Mouse (Mus musculus) right cerebral cortex, postnatal 25 days (tissue): ENCODE measurements at regions not wholly inside any gene's neighbourhood (a gene's known extent, or its start where the extent isn't known, plus 50 kb on each side); places are given as distances from the start of the nearest gene placed in this dataset.
A peak's percentile ranks its signal among the peaks of the same experiment; 100 is the strongest.

ENCODE experiments used
- DNase-seq: peaks from one replicate; pipeline ENCODE4 v3.0.0; 2022

DNA sequence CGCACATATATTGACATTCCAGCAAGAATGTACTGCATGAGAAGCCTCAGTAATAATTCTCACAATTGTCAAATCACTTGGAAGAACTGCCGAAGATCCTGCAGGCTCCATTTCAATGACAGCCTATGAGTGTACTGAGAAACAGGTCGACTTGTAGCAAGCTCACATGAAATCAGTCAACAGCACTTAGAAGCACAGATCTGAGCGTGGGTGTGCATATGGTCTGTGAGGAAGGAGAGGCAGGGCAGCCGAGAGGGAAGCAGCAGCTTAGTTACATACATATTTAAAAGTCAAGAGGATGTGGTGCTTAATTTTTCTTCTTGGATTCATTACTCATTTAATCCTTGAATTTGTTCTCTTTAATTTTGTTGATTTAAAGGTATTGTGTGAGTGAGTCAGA, 967.4 kb upstream of the Epha7 start:
- DNase-seq: no peak

DNA sequence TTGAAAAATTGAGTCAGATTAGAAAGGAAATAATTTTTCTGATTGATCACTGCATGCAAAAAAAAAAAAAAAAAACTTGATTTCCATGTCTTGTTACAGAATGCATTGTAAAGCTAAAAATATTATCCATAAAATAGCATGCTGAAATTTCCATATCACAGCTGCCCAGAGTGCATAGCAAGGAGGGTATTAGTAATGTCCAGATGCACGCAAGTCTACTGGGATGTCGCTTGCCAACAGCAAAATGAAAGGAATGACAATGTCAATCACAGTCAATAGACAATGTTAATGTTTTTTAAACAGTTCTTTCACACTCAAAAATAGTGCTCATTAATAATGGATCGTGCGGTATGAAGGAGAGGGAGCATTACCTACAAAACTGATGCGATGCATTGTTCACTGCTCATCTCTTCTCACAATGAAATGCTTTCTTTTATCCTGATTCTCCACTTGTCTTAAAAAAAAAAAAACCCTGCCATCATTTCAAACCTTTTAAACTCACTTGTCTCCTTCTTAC, 966.8 kb upstream of the Epha7 start:
- DNase-seq: no peak

DNA sequence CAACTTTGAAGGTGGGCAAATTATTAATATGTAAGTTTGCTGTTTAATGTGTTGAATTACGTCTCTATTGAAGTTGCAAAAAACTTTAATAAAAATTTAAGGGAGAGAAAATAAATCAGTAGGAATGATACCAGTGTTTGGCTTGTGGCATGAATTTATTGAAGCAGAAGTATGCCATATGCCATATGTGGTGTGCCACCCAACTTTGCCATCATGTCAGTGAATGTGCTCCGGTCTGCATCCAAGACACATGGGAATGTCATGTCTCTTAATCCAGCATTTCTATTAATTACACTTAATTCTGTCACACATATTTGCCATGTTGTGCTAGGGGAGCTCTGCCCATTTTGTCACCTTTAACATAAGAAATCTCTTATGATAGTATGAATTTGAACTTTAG, 956.8 kb upstream of the Epha7 start:
- no peak for DNase-seq

DNA sequence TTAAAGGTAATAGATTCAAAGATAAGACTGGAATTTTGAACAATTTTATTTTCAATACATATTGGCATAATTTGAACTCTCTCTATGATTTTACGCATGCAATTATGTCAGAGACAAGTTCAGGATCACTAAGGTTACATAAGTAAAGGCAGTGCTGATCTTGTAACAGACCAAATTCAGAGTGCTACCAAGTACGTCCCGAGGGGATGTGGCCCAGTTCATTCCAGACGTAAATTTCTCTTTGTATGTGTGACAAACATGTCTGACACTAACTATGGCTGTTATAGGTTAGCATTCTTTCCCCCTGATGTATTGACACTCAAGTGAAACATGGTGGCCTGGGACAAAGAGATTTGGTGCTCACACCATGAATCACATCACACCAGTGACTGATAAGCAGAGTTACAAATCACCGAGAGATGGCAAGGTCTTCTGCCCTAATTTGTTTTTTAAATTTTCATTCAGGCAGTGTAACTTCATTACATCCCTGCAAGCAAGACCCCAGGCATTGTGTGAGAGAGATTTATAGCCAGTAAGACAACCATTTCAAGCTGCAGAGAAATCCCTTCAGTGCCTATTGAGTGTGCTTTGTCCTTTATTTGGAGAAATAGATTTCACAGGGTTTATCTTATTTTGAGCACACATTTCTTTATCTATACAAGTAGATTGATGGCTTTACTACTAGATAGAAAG, 925.5 kb upstream of the Epha7 start:
- no peak for DNase-seq

DNA sequence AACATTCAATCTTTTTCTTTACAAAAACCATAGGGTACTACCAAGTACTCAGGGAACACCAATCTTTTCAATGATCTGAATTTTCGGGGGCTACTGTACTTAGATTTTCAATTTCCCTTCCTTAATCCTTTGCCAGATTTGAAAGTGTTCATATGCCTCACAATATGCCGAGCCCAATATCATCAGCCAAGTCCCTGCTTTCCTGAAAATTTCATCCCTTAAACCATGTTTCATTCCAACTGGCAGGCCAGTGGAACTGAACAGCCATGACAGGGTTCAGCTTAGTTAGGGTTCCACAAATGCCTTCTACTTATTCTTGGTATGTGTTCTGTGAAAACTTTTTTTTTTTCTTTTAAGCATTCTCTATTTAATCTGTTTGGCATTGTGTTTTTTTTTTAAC, 916.5 kb upstream of the Epha7 start:
- no peak for DNase-seq

DNA sequence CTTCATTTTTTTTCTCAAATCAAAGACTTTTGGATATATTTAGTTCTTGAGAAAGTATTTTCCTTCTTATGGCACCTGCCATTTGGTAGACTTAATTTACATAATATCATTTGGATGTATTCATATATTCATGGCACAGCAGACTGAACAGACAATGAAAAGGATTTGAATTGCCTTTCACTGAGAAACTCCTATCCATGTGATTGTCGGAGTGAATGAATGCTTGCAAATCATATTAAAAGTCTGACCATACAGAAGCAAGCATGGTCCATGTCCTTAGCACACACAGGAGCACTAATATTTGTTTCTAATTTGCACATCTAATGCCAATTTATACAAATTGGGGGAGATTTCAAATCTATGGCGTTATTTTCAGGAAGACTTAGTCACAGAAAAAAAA, 867.6 kb upstream of the Epha7 start:
- DNase-seq: no peak

DNA sequence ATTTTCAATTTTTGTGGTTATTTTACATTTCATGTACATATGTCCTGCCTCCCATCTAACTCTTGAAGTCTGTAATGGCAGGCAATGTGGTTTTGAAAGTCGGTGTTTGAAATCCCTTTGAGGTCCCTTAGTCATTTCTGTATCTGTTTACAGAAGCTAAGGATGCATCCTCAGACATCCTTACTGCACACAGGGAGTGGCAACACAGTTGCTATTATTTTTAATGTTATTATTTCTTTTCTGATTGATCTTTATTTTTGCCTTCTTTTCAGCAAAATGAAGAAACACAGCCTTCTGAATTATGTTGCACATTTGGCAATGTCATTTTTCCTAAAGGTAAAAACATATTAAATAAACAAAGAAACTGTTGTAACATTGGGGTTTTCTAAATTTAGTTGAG, 867.2 kb upstream of the Epha7 start:
- DNase-seq: no peak

DNA sequence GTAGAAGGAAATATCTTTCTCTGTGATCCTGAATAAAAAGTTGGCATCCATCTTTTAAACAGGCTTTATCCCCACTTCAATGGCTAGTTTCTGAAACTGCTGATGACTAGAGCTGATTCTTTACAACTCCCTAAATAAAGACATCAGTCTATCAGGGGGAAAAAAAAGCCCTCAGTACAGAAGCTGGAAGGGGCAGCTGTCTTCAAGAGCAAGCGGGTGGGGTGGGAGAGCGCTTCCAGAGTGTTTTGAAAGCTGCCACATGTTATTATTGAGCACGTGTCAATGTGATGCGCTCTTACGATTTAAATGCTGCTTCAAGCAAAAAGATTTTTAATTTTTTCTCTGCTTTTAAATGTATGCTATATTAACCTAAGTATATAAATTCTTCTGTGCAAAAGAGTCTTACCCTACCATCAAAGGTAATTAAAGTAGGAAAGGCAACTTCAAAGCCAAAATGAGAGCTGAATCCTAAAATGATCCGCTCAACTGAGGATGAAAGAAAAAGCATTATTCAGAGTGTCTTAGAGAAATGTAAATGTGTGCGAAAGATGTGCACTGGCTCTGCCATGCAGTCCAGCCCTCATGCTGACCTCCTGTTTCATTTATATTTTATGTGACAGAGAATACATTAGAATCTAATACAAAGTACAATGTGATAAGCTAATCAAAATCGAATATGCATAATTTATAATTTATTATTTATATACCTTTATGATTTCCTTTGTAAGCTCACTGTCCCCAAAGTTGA, 862.8 kb upstream of the Epha7 start:
- DNase-seq: no peak

DNA sequence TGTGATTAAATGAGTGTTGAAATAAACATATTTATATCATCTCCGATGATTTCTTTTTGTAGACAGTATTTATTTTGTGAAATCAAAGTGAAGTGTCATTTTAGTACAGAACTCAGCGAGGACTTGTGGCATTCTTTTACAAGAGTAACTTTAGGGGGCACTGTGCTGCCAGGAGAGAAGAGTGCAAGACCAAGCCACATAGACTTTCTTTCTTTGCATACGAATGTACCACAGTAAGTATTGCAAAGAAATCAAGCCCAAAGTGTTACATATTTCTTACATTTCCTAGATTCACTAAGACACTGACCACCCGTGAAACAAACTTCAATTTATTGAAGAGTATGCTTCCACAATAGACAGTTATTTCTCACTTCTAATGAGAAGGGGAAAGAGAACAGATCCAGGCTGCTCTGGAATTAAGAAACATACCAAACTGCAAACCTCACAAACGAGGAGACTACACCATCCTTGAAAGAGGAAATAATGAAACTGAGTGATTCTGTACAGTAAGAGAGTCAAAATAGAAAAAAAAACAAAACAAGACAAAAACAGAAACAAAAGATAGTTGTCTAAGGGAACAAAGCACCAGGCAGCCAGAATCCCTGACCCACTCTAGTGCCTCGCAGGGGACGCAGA, 847.8 kb upstream of the Epha7 start:
- DNase-seq: peak; percentile 8

DNA sequence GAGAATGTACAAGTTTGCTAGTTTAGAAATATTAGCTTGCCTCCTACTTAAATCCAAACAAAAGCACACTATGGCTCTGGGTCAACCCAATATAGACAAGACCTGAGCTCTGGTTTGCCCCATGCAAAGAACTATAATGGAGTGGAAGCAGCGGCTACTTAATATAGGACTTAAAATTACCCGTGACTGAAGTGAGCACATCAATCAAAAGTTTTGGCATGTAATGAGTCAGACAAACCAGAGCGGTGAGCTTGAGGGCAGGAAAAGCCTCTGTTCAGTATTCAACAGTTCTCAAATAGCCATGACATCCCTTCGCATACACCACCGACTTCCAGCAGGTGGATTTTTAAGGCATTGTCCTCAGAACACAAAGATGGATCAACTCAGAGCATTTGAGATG, 842.4 kb upstream of the Epha7 start:
- no peak for DNase-seq

DNA sequence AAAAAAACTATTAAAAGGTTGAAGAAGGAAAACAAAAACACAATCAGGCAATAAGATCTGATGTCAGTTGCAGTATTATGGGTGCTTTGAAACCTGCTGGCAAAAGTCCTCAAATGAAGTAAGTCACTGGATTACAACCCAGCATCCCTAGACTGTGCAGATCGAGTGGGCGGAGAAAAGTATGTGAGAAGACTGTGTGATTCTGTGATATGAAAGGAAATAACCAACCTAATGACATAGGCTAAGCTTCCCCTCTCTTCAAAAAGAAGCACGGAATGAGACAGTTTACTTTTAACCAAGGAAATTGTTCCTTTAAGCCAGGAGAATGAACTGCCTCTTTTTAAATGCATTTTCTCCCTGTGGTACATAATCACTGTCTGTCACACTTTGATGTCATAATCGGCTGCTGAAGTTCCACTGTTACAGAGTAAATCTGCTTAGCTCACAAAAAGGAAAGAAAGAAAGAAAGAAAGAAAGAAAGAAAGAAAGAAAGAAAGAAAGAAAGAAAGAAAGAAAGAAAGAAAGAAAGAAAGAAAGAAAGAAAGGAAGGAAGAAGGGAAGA, 833.6 kb upstream of the Epha7 start:
- DNase-seq: no peak

DNA sequence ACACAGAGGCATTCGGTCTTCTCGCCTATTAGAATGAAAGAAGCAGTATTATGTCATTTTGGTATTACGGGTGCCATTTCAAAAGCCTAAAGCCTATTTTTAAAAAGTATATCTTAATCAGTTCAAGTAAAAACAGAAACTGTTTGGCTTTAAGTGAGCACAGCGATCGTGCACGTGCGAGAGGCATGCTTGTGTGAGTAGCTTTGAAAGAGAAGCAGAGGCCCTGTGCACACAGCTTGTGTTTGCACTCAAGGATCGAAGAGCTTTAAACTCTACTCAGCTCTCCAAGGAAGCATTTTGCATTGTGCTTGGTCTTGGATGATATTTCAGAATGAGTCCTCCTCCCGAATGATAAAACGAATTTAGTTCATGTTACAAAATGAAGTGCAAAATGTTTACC, 833.1 kb upstream of the Epha7 start:
- DNase-seq: no peak

DNA sequence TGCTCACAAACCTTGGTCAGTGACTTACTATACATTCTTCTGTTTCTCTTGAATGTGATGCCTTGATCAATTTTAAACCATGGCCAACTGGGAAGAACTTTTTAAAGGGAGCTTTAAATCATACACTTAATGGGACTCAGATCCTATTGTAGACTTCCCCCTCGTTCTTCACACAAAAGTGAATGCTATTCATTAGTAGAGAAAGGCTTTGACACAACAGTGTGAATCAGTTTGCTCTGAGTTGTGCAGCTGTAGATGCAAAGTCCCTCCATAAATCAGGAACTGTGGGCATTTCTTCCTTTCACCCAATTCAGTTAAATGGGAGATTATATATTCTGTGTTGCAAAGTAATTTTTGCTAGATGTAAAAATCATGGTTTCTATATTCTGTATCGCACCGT, 831.6 kb upstream of the Epha7 start:
- no peak for DNase-seq

DNA sequence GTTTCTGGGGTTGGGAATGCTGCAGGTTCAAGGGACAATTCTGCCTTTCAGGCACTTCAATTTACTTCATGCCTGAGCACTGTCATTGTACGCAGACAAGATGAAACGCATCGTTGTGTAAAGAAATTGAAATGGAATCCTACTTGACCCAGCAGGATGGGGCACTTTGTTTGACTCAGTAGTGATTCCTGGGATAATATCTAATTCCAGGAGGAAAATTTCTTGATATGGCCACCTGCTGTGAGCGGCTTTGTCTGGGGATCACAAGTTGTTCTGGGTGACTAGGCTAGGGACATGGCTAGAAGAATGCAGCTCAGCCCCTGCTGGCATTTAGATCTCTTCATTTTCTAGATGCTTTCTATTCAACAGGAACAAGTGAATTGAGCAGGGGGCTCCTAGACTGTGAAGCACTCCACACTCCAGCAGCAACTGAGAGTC, 824.9 kb upstream of the Epha7 start:
- no peak for DNase-seq

DNA sequence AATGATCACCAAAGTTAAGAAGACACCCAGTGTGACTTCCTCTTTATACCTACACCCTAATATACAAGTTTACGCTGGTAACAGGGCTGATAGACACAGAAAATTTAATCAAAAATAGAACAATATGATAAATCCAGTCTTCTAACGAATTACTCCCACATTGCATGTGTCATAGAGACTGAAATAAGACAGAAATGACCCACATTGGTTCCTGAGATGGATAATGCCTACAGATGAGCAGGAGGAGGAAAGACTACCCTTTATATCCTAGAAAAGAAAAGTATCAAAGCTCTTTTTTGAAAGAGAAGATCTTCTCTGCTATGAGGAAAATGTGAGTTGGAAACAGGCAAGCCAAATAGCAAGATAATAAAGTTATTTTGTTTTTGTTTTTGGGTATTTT, 818.5 kb upstream of the Epha7 start:
- DNase-seq: no peak

DNA sequence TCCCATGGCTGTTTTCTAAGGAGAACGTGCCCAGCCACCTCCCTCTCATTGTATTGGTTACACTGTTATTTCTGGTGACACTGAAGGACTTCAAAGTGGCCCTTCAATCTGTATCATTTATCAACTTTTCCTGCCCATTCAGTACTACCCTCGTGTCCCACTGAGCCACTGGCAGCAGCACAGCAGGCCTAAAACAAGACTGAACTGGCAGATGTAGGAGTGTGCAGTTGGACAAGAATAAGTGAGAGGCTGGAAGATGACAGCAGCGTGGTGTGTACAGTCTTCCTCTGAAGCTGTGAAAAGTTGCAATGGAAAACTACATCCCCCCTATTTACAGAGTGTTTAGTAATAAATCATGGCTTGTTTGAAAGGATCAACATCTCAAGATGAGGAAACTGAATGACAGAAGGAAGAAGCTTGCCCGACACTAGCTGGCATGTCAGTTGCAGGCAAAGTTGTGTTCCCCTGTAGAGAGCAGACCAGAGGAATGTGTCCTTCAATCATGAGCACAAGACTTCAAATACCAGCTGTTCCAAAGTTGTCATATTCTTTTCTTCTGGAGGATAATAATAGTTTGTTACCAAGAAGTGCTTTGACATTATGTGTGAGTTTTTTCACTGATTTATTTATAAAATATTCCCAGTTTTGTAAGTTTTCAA, 811.0 kb upstream of the Epha7 start:
- no peak for DNase-seq
